Mouse (Mus musculus): Measurements from ENCODE around the gene Lyar. TPM values are rescaled to one million over a fixed set of nuclear protein-coding genes. Genes with fewer than 3 reads are reported as not detected.

Gene Lyar
- total RNA-seq (2021) = 10 to 100 TPM; 13.9 to 15.0 TPM

- peak; percentile 94 to 96 for DNase-seq
Measured at GRCm38 (mm10) chr5:38220328-38220912, at the start of gene Lyar, which contains the start of gene Zbtb49. Gene Lyar (plus strand): TSS chr5:38220470. Gene Zbtb49 (minus strand): TSS chr5:38220457.

GRCm38 (mm10) chr5:38173766-38174165, 46.5 kb upstream of the Lyar start:
- DNase-seq = no peak

GRCm38 (mm10) chr5:38174256-38174912, 45.9 kb upstream of the Lyar start:
- DNase-seq = no peak

- no peak for DNase-seq
Measured at GRCm38 (mm10) chr5:38184688-38185285, 35.5 kb upstream of the Lyar start.

- no peak for DNase-seq
Measured at GRCm38 (mm10) chr5:38187006-38187405, 33.3 kb upstream of the Lyar start.

- no peak for DNase-seq
Measured at GRCm38 (mm10) chr5:38190907-38191306, 29.4 kb upstream of the Lyar start.

- DNase-seq = no peak
Measured at GRCm38 (mm10) chr5:38194946-38195345, 25.3 kb upstream of the Lyar start.

- no peak for DNase-seq
Measured at GRCm38 (mm10) chr5:38195941-38196340, 24.3 kb upstream of the Lyar start.

- DNase-seq = no peak
Measured at GRCm38 (mm10) chr5:38196821-38197481, 23.3 kb upstream of the Lyar start.

- DNase-seq = peak; percentile 84 to 87
Measured at GRCm38 (mm10) chr5:38197482-38197823, 22.8 kb upstream of the Lyar start.

- no peak for DNase-seq
Measured at GRCm38 (mm10) chr5:38199686-38200085, 20.6 kb upstream of the Lyar start.

- DNase-seq = no peak
Measured at GRCm38 (mm10) chr5:38205303-38205726, 15.0 kb upstream of the Lyar start.

- no peak for DNase-seq
Measured at GRCm38 (mm10) chr5:38208985-38209384, 11.3 kb upstream of the Lyar start.

- no peak for DNase-seq
Measured at GRCm38 (mm10) chr5:38211691-38212090, 8.6 kb upstream of the Lyar start.

- DNase-seq = peak; percentile 27 to 66
Measured at GRCm38 (mm10) chr5:38213009-38213408, 7.3 kb upstream of the Lyar start.

- peak in 1 of 2 experiments; percentile 23 for DNase-seq
Measured at GRCm38 (mm10) chr5:38219771-38220307, 431 bp upstream of the Lyar start.

GRCm38 (mm10) chr5:38235422-38235821, 15.2 kb downstream of the Lyar start:
- peak; percentile 21 to 28 for DNase-seq

- no peak for DNase-seq
Measured at GRCm38 (mm10) chr5:38236627-38237026, 16.4 kb downstream of the Lyar start.

GRCm38 (mm10) chr5:38240727-38241472, 20.6 kb downstream of the Lyar start:
- DNase-seq = no peak

- no peak for DNase-seq
Measured at GRCm38 (mm10) chr5:38241473-38241834, 21.2 kb downstream of the Lyar start.

GRCm38 (mm10) chr5:38241966-38242365, 21.7 kb downstream of the Lyar start:
- no peak for DNase-seq

- DNase-seq = no peak
Measured at GRCm38 (mm10) chr5:38255195-38255594, 34.9 kb downstream of the Lyar start.
